Mouse (Mus musculus) urinary bladder, adult 2 months (tissue): ENCODE data around the gene 1700001L19Rik. TPM values are rescaled to one million over a fixed set of nuclear protein-coding genes. Genes with fewer than 3 reads are reported as not detected.
A peak's percentile ranks its signal among the peaks of the same experiment; 100 is the strongest.
"Not testable (repeated sequence)": the region's sequence is repeated elsewhere in the genome, so short reads cannot be mapped to it uniquely, and the experiment has no call there.

ENCODE experiments used
- DNase-seq: peaks from one replicate; pipeline ENCODE4 v3.0.0; 2022; ENCODE audit warnings: low spot score
- polyA plus RNA-seq: library from polyadenylated mRNA; depleted of rRNA; stranded (reverse); fragments of >200 nt; gene quantifications from 2 replicates; pipeline ENCODE4 v1.2.3, GENCODE M21; 2012; rRNA removed

The 1700001L19Rik gene
- polyA plus RNA-seq = 0.08 and 0.19 TPM in 2 replicates

- no peak for DNase-seq
Measured at GRCm38 (mm10) chr13:68597199-68597598, at the start of gene 1700001L19Rik. Gene 1700001L19Rik (plus strand): TSS chr13:68597421.

DNA sequence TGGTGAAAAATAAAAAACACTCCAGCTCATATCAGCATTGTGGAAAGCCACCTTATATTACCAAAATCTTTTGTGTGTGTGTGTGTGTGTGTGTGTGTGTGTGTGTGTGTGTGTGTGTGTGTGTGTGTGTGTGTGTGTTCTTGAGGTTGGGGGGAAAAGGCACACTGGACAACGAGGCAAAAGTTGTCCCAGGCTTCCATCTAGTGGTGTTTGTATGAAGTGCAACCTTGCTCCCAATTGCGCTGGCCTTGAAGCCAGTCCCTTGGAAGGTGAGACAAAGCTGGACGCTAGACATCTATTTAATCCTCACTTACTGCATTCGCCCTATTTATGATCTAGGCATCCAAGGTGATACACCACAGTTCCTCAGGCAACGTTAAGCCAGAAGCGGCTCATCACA, 43.8 kb upstream of the 1700001L19Rik start:
- not testable (repeated sequence) for DNase-seq

DNA sequence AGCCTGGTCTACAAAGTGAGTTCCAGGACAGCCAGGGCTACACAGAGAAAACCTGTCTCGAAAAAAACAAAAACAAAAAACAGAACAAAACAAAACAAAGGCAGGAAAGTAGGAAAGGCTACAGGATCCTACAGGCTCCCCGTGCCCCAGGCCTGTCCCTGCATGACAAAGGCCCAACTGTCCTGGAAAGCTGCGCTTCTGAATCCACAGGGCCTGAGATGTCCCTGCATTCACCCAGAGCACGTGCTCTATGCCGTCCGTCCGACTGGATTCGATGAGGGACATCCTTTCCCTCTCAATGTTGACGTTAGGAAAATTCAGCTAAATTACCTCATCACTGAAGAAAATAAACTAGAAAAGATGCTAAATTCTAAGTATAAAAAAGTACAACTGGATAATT, 29.1 kb upstream of the 1700001L19Rik start:
- DNase-seq = no peak

GRCm38 (mm10) chr13:68568548-68568947, 28.7 kb upstream of the 1700001L19Rik start:
- no peak for DNase-seq

- no peak for DNase-seq
Measured at GRCm38 (mm10) chr13:68569589-68570336, 27.5 kb upstream of the 1700001L19Rik start.

- DNase-seq = no peak
Measured at GRCm38 (mm10) chr13:68572247-68572646, 25.0 kb upstream of the 1700001L19Rik start.

DNA sequence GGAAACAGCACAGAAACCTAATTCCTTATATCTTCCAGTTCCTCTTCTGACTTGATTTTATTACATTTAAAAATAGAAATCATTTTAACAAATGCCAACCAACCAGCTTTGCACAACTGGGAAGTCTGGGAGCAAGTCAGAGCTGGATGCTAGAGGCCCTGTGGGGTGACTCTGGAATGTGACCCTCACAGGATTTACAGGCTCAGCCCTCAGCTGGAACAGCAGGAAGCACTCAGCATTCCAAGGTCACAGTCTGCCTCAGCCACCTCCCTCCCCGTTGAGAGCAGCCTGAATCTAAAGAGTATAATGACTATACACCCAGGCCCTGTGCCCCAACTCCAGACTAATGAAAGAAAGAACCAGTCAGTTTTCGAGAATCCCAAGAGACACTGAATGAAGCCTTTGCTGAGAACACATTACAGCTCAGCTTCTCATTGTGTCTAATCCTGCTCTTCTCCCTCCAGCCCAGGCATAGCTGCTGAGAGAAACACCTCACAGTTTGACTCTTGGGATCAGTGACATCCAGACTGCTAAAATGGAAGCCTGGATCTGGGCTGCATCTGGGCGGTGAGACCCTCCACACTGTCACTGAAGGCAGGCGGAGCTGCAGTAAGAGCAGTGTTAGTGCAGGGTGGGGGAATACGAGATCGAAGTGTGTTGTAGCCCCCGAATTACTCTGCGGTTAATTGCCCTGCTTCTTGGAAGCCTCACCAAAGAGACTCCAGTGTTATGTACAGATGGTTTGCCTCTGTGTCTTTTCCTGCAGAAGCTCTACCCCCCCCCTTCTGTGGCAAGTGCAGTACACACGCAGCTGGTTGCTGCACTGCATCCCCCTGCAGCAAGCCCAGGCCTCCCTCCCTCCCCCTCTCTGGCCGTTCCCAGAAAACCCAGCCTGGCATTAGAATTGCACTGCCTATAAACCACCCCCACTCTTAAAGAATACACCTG, 24.0 kb upstream of the 1700001L19Rik start:
- DNase-seq = no peak

- DNase-seq = no peak
Measured at GRCm38 (mm10) chr13:68574398-68574797, 22.8 kb upstream of the 1700001L19Rik start.

DNA sequence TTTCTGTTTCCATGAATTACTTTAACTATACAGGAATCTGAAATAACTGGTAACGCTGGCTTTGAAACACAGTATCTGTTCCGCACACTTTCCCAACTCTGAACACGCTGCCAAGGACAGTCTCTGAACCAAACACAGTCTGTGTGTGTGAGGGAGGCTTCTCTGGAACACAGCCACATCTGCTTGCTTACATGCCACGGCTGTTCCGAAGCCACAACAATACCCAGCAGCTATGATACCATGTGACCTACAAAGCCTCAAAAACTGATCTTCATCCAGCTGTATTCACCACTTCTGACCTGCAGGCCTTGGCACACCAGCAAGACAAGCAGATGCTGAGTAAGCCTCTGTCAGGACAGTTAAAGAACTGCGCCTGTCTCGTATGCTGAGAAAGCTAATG, 19.3 kb upstream of the 1700001L19Rik start:
- DNase-seq = no peak

- DNase-seq = no peak
Measured at GRCm38 (mm10) chr13:68581086-68581740, 16.0 kb upstream of the 1700001L19Rik start.

GRCm38 (mm10) chr13:68581747-68582516, 15.3 kb upstream of the 1700001L19Rik start, which contains the start of the genes Mtrr and Fastkd3:
Gene Mtrr (minus strand): TSS chr13:68582149.
Gene Fastkd3 (plus strand): TSS chr13:68582234.
- peak; percentile 99 for DNase-seq

DNA sequence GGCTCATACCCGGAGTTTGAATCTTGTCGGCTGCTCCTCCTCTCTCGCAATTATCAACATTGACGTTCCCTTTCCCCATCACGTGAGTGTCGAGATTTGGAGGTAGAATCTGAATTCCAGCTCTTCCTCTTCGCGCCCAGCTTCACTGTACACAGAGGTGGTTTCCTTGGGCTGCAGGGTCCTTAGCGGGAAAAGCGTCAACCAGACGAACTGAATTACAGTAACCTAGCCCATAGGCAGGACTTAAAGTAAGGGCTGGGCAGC, 14.8 kb upstream of the 1700001L19Rik start:
- no peak for DNase-seq

DNA sequence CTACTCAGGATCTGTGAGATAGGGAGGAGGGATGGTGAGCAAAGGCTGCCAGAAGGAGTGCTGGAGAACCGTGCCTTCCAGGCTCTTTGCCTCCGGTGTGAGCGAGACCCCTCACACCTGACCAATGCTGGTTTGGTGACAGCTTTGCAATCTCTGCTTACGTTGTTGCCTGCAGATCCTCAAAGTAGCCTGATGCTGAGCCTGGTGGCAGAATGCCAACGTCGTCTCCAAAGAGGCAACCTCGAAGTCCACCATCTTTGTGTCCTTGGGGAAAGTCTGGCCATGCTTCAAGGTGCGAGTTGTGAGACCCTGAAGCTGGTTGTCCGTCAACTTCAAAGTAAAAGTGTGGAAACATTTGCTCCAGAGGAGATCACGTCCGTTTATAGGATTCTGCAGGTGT, 13.3 kb upstream of the 1700001L19Rik start:
- DNase-seq = no peak

GRCm38 (mm10) chr13:68585441-68585840, 11.8 kb upstream of the 1700001L19Rik start:
- no peak for DNase-seq

GRCm38 (mm10) chr13:68588352-68588751, 8.9 kb upstream of the 1700001L19Rik start:
- DNase-seq = no peak

DNA sequence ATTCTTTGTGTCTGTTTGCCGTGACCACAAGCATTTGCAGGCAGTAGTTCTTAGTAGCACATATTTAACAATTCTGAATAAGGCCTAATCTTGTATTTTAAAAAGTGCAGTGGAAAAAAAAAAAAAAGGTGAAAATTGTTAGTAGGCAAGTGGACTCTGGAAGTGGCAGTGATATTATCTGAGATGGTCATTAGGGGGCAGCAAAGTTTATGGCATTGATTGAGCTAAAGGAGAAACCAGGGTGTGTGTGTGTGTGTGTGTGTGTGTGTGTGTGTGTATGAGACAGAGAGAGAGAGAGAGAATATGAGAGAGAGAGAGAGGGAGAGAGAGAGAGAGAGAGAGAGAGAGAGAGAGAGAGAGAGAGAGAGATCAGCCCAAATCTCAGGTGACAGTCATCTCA, 3.4 kb upstream of the 1700001L19Rik start:
- no peak for DNase-seq

GRCm38 (mm10) chr13:68597667-68598066, 446 bp downstream of the 1700001L19Rik start:
- no peak for DNase-seq

DNA sequence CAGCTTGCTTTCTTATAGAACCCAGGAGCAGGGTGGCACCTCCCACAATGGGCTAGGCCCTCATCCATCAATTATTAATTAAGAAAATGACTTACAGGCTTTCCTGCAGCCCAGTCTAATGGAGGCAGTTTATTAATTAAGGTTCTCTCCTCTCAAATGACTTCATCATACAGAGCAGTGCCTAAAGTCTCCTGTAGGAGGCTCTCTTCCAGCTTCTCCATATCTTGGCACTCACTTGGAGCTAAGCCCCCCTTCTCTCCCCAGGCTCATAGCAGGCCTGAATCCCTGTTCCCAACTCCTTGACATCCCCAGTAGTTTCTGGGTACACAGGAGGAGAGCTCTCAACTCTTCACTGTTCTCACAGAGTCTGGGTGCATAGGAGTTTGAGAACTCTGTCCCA, 1.7 kb downstream of the 1700001L19Rik start:
- DNase-seq = no peak

- DNase-seq = no peak
Measured at GRCm38 (mm10) chr13:68601184-68601583, 4.0 kb downstream of the 1700001L19Rik start.

DNA sequence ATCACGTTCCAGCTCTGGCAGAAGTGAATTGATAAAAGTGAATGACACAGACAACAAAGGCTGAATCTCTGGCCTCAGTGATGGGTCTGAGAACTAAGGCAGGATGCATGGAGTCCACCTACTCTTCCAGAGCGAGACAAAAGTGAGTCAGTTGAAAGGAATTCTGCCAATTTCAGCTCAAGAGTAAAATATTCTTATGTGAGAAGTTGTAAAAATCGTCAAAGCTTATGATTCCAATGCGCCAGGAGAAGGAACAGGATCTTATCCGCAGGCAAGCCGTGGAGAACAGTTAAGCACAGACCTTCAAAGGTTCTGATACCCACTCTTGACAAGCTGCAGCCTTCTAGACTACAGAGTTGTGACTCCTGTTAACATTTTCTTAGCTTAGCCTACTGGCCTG, 5.9 kb downstream of the 1700001L19Rik start:
- no peak for DNase-seq

DNA sequence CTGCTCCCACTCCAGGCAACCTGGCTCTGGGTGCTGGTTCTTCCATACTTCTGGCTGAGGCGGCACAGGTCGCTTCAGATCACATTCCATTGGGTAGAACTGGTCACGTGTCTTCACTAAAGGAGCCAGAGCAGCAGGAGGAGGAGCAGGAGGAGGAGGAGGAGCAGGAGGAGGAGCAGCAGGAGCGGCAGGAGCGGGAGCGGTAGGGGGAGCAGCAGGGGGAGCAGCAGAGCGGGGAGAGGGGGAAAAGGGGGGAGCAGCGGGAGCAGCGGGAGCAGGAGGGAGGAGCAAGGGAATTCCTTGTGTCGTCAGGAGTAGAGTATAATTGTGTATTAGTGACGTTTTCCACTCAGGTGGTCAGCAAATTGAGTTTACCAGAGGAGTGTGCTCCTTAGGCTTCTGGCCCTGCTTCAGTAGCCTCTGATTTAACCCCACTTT, 8.5 kb downstream of the 1700001L19Rik start:
- no peak for DNase-seq
